Mouse (Mus musculus) embryo, embryonic 9.5 days (tissue): ENCODE measurements around the gene Cdkl4.
"Not testable (repeated sequence)": the region's sequence is repeated elsewhere in the genome, so short reads cannot be mapped to it uniquely, and the experiment has no call there.

ENCODE experiments used
- DNase-seq: peaks from one replicate; pipeline ENCODE4 v3.0.0-alpha.2; 2017; ENCODE audit errors: extremely low spot score

Cdkl4 gene

DNA sequence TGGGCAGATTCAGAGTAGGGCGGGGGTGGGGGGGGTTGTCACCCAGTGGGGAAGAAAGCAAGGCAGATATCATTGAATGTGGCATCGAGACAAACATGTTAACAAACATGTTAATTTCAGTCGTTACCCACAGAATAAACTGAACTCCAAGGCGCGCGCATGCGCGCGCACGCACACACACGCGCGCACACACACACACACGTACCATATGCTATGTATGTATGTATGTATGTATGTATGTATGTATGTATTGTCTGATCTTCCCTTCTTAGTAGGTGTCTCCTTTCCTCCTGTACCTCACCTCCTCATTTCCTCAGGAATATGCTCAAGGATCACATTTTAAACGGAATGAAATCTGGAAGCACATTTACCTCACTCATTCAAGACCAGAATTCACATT lies at the start of gene Cdkl4:
Gene Cdkl4, minus strand, starts transcription at position 175 of the 400 bp plus-strand sequence.
- DNase-seq, result no peak

DNA sequence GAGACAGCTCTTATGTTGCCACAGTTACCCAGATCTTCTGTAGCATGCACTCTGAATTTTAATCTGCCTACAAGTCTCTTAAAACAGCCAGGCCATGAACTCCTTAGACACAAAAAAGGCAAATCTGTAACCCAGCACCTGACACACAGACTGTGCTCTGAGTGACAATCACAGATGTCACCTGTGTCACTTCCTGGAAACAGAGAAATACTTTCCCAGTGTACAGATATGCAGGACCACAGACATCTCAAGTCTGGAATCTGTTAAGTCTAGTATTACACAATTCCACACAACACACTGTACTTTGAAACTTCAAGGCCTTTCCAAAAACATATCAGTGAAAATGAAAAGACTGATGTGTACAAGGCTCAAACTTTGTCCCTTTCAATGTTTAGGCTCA lies 47.4 kb upstream of the Cdkl4 start:
- DNase-seq, result no peak

DNA sequence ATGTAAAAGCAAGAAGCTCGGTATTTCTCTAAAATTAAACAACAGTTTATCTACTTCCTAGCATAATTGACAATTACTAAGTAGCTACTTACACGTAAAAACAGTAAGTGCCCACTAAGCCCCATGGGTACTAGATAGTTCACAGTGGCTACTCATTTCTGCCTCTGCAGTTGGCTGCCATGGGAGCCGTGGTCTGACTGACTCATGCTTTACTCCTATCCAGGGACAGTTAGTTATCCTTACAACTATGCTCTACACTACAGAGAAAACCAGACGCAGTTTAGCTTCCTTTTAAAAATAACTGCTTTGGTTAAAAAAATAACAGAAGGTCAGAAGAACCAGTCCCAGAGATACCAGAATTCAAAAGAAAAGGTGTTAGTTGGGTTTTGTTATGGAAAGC lies 44.1 kb upstream of the Cdkl4 start:
- no peak for DNase-seq

DNA sequence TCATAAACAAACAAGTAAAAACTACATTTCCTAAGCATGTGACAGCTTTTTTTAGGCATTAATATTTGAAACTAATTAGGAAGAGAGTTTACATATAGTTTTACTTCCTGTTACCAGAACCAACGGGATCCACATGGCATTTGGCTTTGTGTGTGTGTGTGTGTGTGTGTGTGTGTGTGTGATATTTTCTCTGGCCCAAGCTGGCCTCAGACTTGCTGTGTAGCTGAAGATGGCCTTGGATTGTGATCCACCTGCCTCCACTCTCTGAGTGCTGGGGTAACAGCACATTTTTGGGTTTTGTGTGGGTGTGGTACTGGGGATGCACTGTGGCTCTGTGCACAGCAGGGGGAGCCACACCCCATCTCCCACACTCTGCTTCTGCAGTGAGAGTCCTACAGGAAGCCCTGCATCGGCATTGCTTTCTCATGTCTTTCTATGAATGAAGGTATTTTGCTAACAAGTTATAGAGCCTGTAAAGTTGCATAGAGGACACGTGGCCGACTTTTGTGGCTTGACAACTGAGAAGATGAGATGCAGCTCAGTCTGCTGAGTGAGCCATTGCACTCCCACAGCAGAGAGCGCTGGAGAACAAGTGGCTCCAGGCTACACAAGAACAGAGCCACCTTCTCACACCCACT lies 43.3 kb upstream of the Cdkl4 start:
- DNase-seq, result peak; percentile 57

DNA sequence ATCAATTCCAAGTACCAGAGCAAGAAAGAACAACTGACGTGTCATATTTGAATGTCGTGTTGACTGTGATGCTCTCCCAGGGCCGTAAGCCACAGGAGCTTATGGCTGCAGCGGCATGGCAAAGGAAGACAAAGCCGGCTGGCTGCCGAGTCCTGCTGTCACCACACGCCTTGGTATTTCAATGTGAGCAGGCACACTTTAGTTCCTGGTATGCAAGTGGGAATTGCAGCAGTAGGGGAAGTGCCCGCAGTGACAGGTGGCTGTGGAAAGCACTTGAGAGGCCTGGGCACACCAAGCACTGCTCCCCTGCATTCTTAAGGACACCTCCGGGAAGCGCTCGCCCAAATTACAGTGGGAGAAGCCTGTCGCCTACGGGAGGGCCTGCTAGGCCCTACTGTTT lies 41.9 kb upstream of the Cdkl4 start:
- no peak for DNase-seq

DNA sequence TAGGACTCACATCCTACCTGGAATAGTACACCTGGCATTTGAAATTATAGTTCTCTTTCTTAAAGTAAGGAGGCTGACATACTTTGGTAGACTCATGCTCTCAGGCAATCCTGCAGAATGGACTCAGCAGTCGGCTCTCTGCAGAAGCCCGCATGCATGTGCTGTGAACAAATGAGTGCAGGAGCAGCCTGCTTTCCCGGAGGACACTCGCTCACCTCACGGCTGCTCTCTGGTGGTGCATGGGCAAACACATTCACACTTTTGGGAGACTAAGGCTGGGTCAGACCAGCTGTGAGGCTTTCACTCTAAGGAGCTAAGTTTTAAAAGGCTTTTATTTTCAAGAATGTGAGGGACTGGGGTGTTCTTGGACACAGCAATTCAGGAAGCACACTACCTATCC lies 41.3 kb upstream of the Cdkl4 start:
- no peak for DNase-seq

DNA sequence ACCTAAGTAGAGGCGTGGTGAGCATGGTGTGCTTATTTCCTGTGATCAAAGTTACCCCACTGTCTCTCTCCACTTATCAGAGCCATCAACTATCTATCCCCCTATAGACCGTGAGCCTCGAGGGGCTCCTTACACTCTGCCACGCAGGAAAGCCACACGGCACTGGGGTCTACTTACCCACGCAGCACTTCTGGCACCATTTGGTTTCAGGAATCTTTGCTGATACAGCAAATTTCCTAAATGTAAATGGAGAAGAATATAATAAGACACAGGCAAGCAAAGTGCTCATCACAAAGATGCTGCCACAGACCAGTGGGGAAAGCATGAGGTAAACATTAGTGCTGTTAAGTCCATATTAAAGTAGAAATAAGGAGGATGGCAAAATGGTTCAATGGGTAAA lies 26.2 kb upstream of the Cdkl4 start:
- no peak for DNase-seq

DNA sequence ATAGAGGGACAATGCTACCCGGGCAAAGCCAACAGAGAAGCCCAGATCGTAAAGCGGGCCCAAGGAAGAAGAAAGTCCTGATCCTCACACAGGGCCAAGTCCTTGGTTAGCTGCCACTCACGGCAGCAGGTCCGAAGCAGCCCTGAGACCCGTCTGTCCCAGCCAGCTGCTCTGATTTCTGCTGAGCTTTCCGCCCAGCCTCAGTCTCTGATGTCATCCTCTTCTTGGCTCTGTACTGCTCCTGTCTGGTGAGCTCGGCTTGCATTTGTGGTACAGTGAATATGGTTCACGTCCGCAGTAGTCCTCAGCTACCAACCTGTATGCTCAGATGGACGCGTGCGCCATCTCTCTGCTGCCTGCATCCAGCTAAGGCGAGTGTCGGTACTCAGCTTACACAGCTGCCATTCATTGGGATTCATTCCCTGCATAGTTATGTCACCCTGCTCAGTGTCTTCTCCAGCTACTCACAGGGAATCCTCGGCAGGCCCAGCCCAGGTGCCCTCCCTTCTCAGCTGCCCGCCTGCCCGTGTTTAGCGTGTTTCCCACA lies 25.5 kb upstream of the Cdkl4 start:
- no peak for DNase-seq

DNA sequence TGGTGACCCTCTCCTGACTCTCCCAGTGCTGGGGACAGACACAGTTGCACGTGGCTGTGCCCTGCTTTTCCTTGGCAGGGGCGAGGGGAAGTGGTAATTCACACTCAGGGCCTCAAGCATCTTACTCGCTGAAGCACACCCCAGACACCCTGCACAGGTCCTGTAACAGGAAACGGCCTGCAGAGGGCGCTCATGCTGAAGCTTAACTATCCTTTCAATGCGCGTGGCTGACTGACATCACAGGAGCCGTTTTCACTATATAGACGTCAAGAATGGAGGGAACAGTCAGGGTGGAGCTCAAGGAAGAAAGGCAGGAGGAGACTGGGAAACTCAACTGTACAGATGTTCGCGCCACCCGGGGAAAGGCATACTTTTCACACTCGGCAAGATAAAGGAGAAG lies 23.8 kb upstream of the Cdkl4 start:
- DNase-seq, result peak; percentile 32

DNA sequence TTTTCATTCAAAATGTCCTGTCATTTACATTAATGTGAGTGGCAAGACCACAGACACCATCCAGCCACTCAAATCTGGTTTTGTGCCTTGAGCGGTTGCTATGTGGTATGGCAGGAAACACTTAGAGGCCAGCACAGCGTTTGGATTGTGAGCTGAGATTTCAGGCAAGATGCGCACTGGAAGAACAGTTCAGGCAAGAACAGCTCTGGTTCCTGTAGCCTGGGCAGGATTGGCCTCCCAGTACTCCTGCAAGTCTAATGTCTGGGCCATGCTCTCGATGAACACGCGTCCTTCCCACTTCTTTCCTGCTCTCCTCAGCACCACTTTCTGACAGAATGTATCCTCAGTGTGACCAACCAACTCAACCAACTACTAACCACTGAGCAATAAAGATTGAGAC lies 5.4 kb upstream of the Cdkl4 start:
- no peak for DNase-seq

DNA sequence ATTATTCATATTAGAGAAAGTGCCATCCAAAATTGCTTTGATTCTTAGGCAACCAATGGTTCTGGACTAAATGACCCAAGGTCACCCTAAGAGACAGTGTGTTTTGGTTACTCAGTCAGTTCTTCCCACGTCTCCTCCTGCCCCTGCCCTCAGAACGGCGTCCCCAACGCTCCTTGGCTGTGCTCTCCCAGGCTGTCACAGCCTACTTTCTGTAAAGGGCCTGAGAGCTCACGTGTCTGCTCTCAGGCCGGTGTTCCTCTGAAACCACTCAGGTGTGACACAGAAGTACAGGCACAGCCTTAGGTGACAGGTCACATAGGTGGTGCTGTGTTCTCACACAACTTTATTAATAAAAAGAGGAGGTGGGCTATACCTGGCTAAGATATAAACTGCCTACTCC lies 2.3 kb upstream of the Cdkl4 start:
- no peak for DNase-seq

DNA sequence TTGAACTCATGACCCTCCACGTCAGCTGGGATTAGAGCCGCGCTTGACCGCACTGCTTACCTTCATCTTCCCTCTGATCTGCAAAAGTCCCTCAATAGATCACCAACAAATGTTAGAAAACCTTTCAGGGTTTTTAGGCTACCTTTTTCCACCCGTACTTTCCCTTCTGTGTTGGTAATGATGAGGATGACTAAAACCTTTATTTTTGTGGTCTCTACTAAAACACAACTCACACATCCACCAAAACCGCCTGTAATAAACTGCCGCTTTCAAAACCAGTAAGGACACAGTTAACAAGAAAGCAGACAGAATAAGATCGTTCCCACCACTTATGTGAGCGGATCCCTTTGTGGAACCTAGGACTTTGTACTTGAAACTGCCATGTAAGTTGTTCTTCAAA lies 1.5 kb upstream of the Cdkl4 start:
- no peak for DNase-seq

DNA sequence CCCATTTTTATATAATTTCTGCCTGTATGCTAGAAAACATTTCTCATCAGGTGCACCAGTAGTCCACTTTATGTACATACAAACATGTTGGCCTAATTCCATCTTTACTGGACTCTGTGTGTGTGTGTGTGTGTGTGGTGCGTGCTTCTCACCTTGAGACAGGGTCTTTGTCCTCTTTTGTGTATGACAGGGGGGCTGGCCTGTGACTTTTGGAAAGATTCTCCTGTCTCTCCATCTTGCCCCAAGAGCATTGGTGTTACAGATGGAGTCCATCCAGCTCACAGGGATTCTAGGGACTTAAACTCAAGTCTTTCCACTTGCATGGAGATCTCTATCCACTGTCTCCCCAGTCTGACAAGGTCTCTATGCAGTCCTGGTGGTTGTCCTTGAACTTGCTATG lies 428 bp upstream of the Cdkl4 start:
- DNase-seq, result no peak

DNA sequence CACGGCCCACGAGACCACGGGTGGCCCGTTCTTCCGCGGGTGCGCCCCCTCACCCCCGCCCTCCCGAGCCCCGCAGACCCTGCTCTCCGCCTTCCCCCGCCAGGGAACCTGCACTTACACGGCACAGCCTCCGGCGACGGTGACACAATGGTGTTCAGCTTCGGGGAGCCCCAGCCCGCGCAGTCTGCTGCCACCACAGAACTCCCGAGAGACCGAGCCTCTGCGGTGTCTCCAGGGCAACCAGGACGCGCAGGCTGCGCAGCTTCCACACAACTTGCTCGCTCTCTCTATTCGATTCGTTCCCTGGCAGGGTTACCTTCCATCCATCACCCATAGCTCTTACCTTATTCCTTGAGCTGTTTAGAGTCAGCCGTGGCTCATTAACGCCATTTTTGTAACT lies 399 bp downstream of the Cdkl4 start:
- DNase-seq, result peak; percentile 55

DNA sequence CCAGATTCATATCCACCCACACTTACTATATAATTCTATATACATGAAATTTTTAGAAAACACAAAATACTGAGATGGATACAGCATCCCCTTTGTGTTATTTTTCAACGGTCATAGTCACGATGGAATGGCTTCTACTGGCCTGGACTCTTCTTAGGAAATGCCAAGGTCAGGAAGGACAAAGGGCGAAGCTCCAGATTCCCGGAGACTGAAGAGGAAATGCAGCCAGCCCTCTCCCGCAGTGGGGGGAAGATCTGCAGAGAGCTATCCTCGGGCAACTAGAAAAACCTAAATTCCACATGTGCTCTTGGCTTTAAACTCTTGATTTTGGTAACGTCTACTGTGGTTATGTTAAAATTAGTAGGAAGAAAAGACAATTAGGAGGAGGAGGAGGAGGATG lies 2.6 kb downstream of the Cdkl4 start:
- DNase-seq, result no peak

DNA sequence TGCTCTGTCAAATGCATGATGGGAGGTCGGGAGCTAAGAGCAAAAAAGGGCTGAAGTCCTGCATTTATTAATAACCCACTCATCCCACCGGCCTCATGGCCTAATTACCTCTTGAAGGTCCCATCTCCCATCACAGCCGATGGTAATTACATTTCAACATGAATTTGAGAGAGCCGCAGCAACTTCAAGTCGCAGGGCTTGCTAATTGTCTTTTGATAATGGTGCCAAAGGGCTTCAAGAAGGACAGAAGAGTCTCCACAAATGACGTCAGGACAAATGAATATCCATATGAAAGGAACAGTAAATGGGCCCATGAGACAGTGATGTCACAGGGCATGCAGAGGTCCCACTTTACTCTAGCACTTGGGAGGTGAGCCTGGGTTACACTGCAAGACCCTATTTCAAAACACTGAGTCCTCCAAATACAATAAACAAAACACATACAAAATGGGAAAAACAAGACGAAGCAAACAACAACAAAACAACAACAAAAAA lies 3.1 kb downstream of the Cdkl4 start:
- no peak for DNase-seq

DNA sequence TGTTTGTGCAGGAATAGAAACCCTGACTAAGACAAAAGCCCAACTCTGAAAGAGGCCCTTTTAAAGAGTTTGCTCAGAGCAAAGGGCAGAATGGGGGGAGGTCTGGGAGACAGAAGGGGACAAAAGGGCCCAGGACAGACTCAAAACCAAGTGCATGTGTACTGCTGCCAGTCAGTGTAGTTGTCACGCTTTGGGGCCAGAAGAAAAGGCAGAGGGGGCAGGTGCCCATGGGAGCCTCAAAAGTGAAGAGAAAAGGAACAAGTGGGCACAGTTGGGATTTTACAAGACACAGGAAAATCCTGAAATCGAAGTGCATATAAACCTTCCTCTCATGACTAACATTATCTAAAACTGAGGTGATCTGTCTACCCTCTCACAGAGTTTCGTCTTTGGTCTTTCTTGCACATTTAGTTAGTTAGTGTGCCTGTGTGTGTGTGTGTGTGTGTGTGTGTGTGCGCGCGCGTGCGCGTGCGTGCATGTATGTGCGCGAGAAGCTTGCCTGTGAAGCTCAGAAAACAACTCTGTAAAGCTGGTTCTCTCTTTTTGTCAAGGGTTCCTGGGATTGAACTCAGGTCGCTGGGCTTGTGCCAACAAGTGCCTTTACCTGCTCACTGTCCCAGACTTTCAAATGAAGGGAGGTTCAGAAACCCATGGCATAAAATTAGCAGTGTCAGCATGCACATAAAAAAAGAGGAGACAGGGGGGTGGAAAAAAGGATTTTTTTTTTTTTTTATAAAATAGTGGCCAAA lies 5.3 kb downstream of the Cdkl4 start:
- DNase-seq, result no peak

DNA sequence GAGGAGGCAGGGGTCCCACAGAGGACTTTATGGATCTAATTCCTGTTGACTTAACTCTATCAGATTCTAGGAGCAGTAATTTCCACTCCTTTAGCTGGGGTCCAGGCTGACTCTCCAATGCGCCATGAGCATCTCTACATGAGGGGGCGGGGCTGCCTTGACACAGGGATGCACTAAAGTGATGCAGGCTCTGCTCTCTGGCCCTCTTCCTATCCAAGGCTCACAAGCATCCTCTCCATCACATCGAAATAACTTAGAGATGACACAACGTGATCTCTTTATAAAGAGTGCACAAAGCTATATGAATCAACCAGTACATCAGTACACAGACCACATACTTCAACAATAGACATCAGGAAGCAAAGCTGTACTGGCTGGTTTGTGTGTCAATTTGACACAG lies 6.2 kb downstream of the Cdkl4 start:
- no peak for DNase-seq

DNA sequence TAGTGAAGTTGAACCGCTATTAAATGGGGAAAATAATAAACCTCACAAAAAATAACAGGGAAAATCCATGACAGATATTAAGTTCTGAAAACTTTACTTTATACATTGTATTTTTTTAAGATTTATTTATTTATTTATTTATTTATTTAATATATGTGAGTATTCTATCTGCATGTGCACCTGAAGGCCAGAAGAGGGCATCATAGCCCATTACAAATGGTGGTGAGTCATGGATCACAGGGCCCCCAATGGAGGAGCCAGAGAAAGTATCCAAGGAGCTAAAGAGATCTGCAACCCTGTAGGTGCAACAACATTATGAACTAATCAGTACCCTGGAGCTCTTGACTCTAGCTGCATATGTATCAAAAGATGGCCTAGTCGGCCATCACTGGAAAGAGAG lies 7.9 kb downstream of the Cdkl4 start:
- not testable (repeated sequence) for DNase-seq

DNA sequence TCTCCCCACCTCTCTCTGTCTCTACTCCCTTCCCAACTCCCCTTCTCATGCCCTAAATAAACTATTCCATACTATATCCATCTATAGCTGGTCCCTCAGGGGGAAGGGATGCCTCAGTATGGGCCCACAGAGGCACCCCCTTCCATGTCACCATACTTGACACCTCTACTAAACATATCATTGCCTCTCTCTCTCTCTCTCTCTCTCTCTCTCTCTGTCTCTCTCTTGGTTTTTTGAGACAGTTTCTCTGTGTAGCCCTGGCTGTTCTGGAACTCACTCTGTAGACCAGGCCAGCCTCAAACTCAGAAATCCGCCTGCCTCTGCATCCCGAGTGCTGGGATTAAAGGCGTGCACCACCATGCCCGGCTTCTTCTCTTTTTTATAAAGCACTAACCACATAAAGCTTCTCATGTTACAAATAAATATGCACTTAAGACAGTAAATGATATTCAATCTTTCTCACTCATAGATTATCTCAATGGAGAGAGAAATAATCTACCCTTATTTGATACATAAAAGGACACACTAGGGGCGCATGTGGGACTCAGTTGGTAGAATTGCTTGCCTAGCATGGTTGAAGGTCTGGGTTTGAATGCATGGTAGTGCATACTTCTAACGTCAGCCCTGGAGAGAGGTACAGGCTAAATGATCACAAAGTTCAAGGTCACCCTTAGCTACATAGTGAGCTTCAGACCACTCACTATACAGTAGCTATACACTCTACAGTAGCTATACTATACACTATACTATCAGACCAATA lies 8.6 kb downstream of the Cdkl4 start:
- no peak for DNase-seq

DNA sequence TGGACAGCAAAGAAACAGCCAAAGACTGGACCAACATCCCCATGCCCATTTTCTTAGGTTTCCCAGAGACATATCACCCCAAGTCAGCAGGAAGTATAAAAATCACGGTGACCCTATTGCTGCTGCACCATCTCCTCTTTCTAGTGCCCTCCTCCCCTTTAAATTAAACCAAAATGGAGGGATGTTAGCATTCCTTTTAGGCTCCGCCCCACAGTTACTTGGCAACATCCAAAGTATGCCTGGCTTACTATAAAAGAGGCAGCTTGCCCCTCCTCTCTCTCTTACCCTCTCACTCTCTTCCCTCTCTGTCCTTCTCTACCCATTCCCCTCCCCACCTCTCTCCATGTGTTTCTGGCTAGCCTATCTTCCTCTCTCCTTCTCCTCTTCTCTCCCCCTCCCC lies 9.2 kb downstream of the Cdkl4 start:
- DNase-seq, result no peak

DNA sequence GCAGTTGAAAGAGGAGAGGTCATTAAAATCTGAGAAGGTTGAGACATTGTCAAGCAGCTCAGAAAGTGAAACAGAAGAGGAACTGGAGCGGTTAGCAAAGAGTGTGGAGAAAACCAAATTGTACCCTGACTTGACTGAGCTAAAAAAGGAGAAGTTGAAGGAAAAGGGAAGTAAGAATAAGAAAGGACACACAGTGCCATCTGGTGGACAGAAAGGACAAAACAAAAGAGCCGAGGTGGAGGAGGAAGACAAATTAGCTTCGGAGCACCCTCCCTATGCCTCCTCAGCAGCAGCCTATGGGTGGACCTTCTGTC lies 13.0 kb downstream of the Cdkl4 start:
- no peak for DNase-seq
